Mouse (Mus musculus) ES-E14 (cell line): Measurements from ENCODE around the gene Fgfbp3.

Experiments used
- CHD2 ChIP-seq: IDR thresholded peaks from 2 replicates; pipeline ENCODE4 v1.6.1; 2014; ENCODE audit warnings: mild to moderate bottlenecking, low read depth, low read length, inconsistent platforms
- HCFC1 ChIP-seq: IDR thresholded peaks from 2 replicates; pipeline ENCODE4 v1.6.1; 2012; ENCODE audit warnings: low read length, inconsistent platforms, borderline replicate concordance; ENCODE audit not compliant: insufficient read depth
- MAFK ChIP-seq: IDR thresholded peaks from 2 replicates; pipeline ENCODE4 v1.6.1; 2014; ENCODE audit warnings: mild to moderate bottlenecking, low read depth, low read length, inconsistent platforms; ENCODE audit not compliant: insufficient read depth
- ZC3H11A ChIP-seq: IDR thresholded peaks from 2 replicates; pipeline ENCODE4 v1.6.1; 2012; ENCODE audit warnings: low read depth, mild to moderate bottlenecking, inconsistent platforms, low read length, borderline replicate concordance
- ZNF384 ChIP-seq: IDR thresholded peaks from 2 replicates; pipeline ENCODE4 v1.6.1; 2012; ENCODE audit warnings: low read depth, low read length, inconsistent platforms

DNA sequence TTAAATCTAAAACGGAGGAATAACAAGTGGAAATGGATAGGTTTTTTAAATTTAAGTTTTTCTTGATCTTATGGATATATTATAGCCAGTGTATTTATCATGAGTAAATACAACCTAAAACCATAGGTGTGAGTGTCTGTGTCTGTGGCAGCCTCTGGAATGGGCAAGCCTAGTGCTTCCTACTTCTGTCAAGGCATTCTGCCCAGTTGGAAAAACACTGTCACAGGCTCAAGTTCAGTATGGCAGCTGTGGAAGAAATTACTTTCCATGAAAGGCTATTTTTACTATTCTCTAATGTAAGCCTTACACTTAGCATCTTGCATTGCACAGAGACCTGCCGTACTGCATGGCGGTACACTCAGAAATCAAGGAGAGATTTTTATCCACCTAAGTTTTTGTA lies 27.7 kb downstream of the Fgfbp3 start:
- TF ChIP-seq ZNF384: no peak
- TF ChIP-seq ZC3H11A: no peak
- no peak for TF ChIP-seq HCFC1
- TF ChIP-seq MAFK: no peak
- TF ChIP-seq CHD2: no peak
